Mouse (Mus musculus) lung, embryonic 15.5 days (tissue): ENCODE data around the gene Hcrtr2. TPM values are rescaled to one million over a fixed set of nuclear protein-coding genes. Genes with fewer than 3 reads are reported as not detected.

Source experiments
- ATAC-seq: fragments of 200-750 bp; cut with Nextera tagmentation; 2 replicates; pipeline ENCODE4 v1.8.0; 2017; ENCODE audit warnings: moderate number of reproducible peaks, borderline replicate concordance; ENCODE audit not compliant: low FRiP score, low TSS enrichment; ENCODE audit errors: extremely low read depth
- H3K27ac ChIP-seq: fragments of 300-500 bp; sonication (generic); 2 replicates; pipeline ENCODE4 v1.5.1; 2015; ENCODE audit warnings: moderate library complexity, mild to moderate bottlenecking, inconsistent platforms
- H3K27me3 ChIP-seq: fragments of 300-500 bp; sonication (generic); 2 replicates; pipeline ENCODE4 v1.6.1; 2015; ENCODE audit warnings: inconsistent platforms
- H3K36me3 ChIP-seq: fragments of 300-500 bp; sonication (generic); 2 replicates; pipeline ENCODE4 v1.6.1; 2015; ENCODE audit warnings: inconsistent platforms
- H3K4me1 ChIP-seq: fragments of 300-500 bp; sonication (generic); 2 replicates; pipeline ENCODE4 v1.6.1; 2015; ENCODE audit warnings: inconsistent platforms
- H3K4me2 ChIP-seq: fragments of 300-500 bp; sonication (generic); 2 replicates; pipeline ENCODE4 v1.6.1; 2015; ENCODE audit warnings: inconsistent platforms, mild to moderate bottlenecking, moderate library complexity
- H3K4me3 ChIP-seq: fragments of 300-500 bp; sonication (generic); 2 replicates; pipeline ENCODE4 v1.5.1; 2015; ENCODE audit warnings: mild to moderate bottlenecking, inconsistent platforms
- H3K9ac ChIP-seq: fragments of 300-500 bp; sonication (generic); 2 replicates; pipeline ENCODE4 v1.6.1; 2015; ENCODE audit warnings: inconsistent platforms
- H3K9me3 ChIP-seq: fragments of 300-500 bp; sonication (generic); 2 replicates; pipeline ENCODE4 v1.6.1; 2016; ENCODE audit warnings: inconsistent platforms
- WGBS: fragments of 180-500 bp; shearing (Covaris S2); methylation state at CpG from one replicate; pipeline ENCODE4 v1.1.7; 2015; 5-methylcytosine and 5-hydroxymethylcytosine counted together
- polyA plus RNA-seq: library from polyadenylated mRNA; unstranded; fragments of >200 nt; fragmentation: Nextera tagmentation; extraction: Ambion mirVana; gene quantifications from 2 replicates; pipeline ENCODE4 v1.2.1, GENCODE M21; 2015

Gene Hcrtr2
- polyA plus RNA-seq, result 0.04 and 0.10 TPM in 2 replicates

- H3K36me3 ChIP-seq, result no peaks in the 10 kb centered on the region
- WGBS, result 71% methylated on average over 6 of the region's 6 CpGs
- H3K9ac ChIP-seq, result peak within 1 kb of the TSS; percentile 24; the same call in 1 of the 2 replicates
- H3K27me3 ChIP-seq, result peaks cover 28% of the 10 kb centered on the region
- peak within 1 kb of the TSS; percentile 89 for H3K4me2 ChIP-seq
- H3K4me3 ChIP-seq, result peak within 1 kb of the TSS; percentile 40
- H3K27ac ChIP-seq, result no peak within 1 kb of the TSS
- 0 out of 2 replicates have a peak, but pooled peaks have one; percentile 31 for ATAC-seq
- H3K4me1 ChIP-seq, result peaks cover 11% of the 10 kb centered on the region
- no peaks in the 10 kb centered on the region for H3K9me3 ChIP-seq
These were observed at the start of gene Hcrtr2 for GRCm38 (mm10) chr9:76323756-76324155. Gene Hcrtr2, minus strand, starts transcription at chr9:76323856.

- WGBS, result 70% methylated on average over 6 of the region's 6 CpGs
- Histone ChIP-seq H3K9me3 (no peaks in the 10 kb centered on the region), H3K9ac (no peak overlapping the region), H3K4me1 (no peaks in the 10 kb centered on the region), H3K4me2 (no peak overlapping the region), H3K27ac (no peak overlapping the region), H3K36me3 (no peaks in the 10 kb centered on the region), H3K27me3 (no peaks in the 10 kb centered on the region), H3K4me3 (no peak overlapping the region)
- ATAC-seq, result no peak
These were observed 41.2 kb upstream of the Hcrtr2 start for GRCm38 (mm10) chr9:76364874-76365273.

GRCm38 (mm10) chr9:76360374-76360773, 36.7 kb upstream of the Hcrtr2 start:
- Histone ChIP-seq H3K9me3 (no peaks in the 10 kb centered on the region), H3K27me3 (no peaks in the 10 kb centered on the region)

GRCm38 (mm10) chr9:76352346-76352745, 28.7 kb upstream of the Hcrtr2 start:
- no peaks in the 10 kb centered on the region for H3K4me1 ChIP-seq
- H3K36me3 ChIP-seq, result no peaks in the 10 kb centered on the region
- no peak overlapping the region for H3K27ac ChIP-seq
- WGBS, result 43% methylated on average over 3 of the region's 3 CpGs
- H3K9me3 ChIP-seq, result no peaks in the 10 kb centered on the region
- no peak overlapping the region for H3K4me2 ChIP-seq
- no peak overlapping the region for H3K4me3 ChIP-seq
- H3K27me3 ChIP-seq, result no peaks in the 10 kb centered on the region
- H3K9ac ChIP-seq, result no peak overlapping the region
- ATAC-seq, result no peak

More at GRCm38 (mm10) chr9:76360374-76360773, 36.7 kb upstream of the Hcrtr2 start:
- ATAC-seq, result no peak
- H3K4me2 ChIP-seq, result no peak overlapping the region
- no peaks in the 10 kb centered on the region for H3K36me3 ChIP-seq
- H3K4me1 ChIP-seq, result no peaks in the 10 kb centered on the region
- H3K4me3 ChIP-seq, result no peak overlapping the region
- no peak overlapping the region for H3K9ac ChIP-seq
- no peak overlapping the region for H3K27ac ChIP-seq

DNA sequence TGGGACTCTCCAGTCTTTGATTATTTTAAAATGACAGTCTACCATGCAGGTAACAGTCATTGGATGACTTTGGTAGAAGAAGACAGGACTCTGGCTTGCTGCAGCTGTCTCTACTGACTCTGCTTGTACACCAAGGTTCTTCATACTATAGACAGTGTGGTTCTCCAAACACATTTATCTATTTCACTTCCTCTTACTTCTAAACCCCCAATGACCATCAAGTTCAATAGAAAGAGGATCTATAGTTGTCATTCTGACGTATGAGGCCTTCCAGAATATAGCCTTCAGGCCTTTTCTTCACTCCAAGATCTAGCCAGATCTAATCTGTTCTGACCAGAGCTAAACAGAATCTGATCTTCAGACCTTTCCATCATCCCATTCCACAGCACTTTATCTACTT, 23.6 kb upstream of the Hcrtr2 start:
- no peak overlapping the region for H3K9ac ChIP-seq
- H3K36me3 ChIP-seq, result no peaks in the 10 kb centered on the region
- H3K4me1 ChIP-seq, result no peaks in the 10 kb centered on the region
- no peak overlapping the region for H3K4me3 ChIP-seq
- no peaks in the 10 kb centered on the region for H3K27me3 ChIP-seq
- H3K4me2 ChIP-seq, result no peak overlapping the region
- no peak overlapping the region for H3K27ac ChIP-seq
- no peaks in the 10 kb centered on the region for H3K9me3 ChIP-seq
- no peak for ATAC-seq
- 78% methylated on average over 1 of the region's 1 CpGs for WGBS

DNA sequence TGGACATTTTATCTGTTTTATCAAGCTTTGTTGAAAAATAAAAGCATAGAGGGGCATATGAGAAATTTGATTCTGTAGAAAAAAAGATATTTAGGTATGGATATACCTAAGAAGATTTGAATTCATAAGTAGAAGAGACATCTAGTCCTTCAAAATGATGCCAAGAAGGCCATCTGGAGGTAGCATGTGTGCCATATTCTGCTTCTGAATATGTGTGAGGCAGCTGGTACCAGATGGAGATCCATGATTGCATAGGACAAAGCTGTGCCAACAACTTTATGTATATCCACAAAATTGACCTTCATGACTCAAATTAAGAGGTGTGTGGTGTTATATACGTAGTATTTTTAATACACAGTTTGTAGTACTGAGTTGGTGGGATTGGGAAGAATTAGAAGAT, 7.4 kb upstream of the Hcrtr2 start:
- Histone ChIP-seq H3K4me2 (no peak overlapping the region), H3K4me3 (no peak overlapping the region), H3K27me3 (no peaks in the 10 kb centered on the region), H3K9me3 (no peaks in the 10 kb centered on the region), H3K9ac (no peak overlapping the region), H3K36me3 (no peaks in the 10 kb centered on the region), H3K4me1 (no peaks in the 10 kb centered on the region), H3K27ac (no peak overlapping the region)
- 79% methylated on average over 1 of the region's 1 CpGs for WGBS
- ATAC-seq, result no peak

GRCm38 (mm10) chr9:76323186-76323701, 412 bp downstream of the Hcrtr2 start:
- Histone ChIP-seq H3K4me2 (peak overlapping the region; percentile 89), H3K27me3 (peaks cover 28% of the 10 kb centered on the region), H3K4me1 (peaks cover 11% of the 10 kb centered on the region), H3K36me3 (no peaks in the 10 kb centered on the region), H3K27ac (no peak overlapping the region), H3K9me3 (no peaks in the 10 kb centered on the region), H3K9ac (peak overlapping the region; percentile 24; the same call in 1 of the 2 replicates), H3K4me3 (peak overlapping the region; percentile 40)
- WGBS, result 1% methylated on average over 29 of the region's 29 CpGs
- peak; percentile 65; the same call in 1 of the 2 replicates for ATAC-seq

- Histone ChIP-seq H3K9me3 (no peaks in the 10 kb centered on the region), H3K27me3 (peaks cover 28% of the 10 kb centered on the region), H3K36me3 (no peaks in the 10 kb centered on the region), H3K4me3 (peak overlapping the region; percentile 40), H3K4me1 (peaks cover 11% of the 10 kb centered on the region), H3K4me2 (peak overlapping the region; percentile 89), H3K9ac (no peak overlapping the region), H3K27ac (no peak overlapping the region)
- ATAC-seq, result no peak
- WGBS, result 6% methylated on average over 24 of the region's 24 CpGs
These were observed 1.3 kb downstream of the Hcrtr2 start for GRCm38 (mm10) chr9:76322122-76323052.

DNA sequence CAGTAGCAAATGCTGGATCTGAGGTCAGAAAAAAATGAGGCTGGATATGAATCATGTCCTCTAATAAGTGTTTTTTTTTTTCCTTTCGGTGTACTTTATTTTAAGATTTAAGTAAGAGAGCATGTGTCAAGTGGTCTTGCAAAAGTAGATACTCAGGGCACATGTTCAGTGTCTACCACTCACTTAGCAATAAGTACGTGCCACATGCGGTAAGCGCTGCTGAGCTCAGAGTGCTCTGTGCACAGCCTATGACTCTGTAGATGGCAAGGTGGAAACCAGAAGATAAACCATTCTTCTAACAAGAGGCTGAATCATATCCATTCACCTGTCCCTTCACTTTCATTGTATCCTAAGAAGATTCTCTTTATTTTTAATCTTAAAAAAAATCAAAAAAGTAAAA, 2.1 kb downstream of the Hcrtr2 start:
- Histone ChIP-seq H3K27ac (no peak overlapping the region), H3K9ac (no peak overlapping the region), H3K4me2 (no peak overlapping the region; the same call in 1 of the 2 replicates), H3K27me3 (peaks cover 28% of the 10 kb centered on the region), H3K36me3 (no peaks in the 10 kb centered on the region), H3K9me3 (no peaks in the 10 kb centered on the region), H3K4me3 (no peak overlapping the region), H3K4me1 (peaks cover 11% of the 10 kb centered on the region)
- WGBS, result 56% methylated on average over 4 of the region's 4 CpGs
- no peak for ATAC-seq

- Histone ChIP-seq H3K4me1 (peaks cover 11% of the 10 kb centered on the region), H3K4me2 (no peak overlapping the region), H3K27ac (no peak overlapping the region), H3K4me3 (no peak overlapping the region), H3K9ac (no peak overlapping the region), H3K9me3 (no peaks in the 10 kb centered on the region), H3K27me3 (peaks cover 28% of the 10 kb centered on the region), H3K36me3 (no peaks in the 10 kb centered on the region)
- ATAC-seq, result no peak
- 84% methylated on average over 1 of the region's 1 CpGs for WGBS
These were observed 2.9 kb downstream of the Hcrtr2 start for GRCm38 (mm10) chr9:76320755-76321154.

DNA sequence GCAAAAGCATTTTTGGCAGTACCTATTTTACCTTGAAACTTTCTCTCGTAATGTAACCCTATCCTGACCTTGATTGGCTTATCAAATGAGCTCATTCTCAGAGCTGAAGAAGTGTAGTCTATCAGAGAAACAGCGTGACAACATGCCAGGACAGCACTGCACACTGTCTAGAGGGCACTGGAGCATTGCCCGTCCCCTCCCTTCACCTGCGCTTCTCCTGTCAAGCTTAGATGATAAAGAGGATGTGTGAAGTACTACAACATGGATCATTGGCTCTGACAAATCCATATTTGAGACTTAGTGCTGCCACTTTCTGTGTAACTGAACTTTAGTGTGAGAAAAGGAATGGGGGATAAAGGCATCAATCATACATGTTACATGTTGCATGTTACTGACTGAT, 5.4 kb downstream of the Hcrtr2 start:
- Histone ChIP-seq H3K27me3 (peaks cover 12% of the 10 kb centered on the region), H3K9ac (no peak overlapping the region), H3K4me3 (no peak overlapping the region), H3K4me2 (no peak overlapping the region), H3K27ac (no peak overlapping the region), H3K36me3 (no peaks in the 10 kb centered on the region), H3K4me1 (peaks cover 11% of the 10 kb centered on the region), H3K9me3 (no peaks in the 10 kb centered on the region)
- no peak for ATAC-seq
- WGBS, result 61% methylated on average over 4 of the region's 4 CpGs

- Histone ChIP-seq H3K4me2 (no peak overlapping the region), H3K4me3 (no peak overlapping the region), H3K36me3 (no peaks in the 10 kb centered on the region), H3K27me3 (no peaks in the 10 kb centered on the region), H3K4me1 (no peaks in the 10 kb centered on the region), H3K9me3 (no peaks in the 10 kb centered on the region), H3K9ac (no peak overlapping the region), H3K27ac (no peak overlapping the region)
- no peak for ATAC-seq
These were observed 8.6 kb downstream of the Hcrtr2 start for GRCm38 (mm10) chr9:76315096-76315495.
